Mouse (Mus musculus): ENCODE data around the gene Dph1.
"Not testable (repeated sequence)": the region's sequence is repeated elsewhere in the genome, so short reads cannot be mapped to it uniquely, and the experiment has no call there.

Dph1 gene

GRCm38 (mm10) chr11:75201721-75202120 lies 10.7 kb upstream of the Dph1 start:
- DNase-seq (ENCODE audit: low spot score) = no peak

- no peak for DNase-seq (ENCODE audit: low spot score)
Measured at GRCm38 (mm10) chr11:75200935-75201334, 9.9 kb upstream of the Dph1 start.

- DNase-seq (ENCODE audit: low spot score) = no peak
Measured at GRCm38 (mm10) chr11:75199951-75200350, 8.9 kb upstream of the Dph1 start.

GRCm38 (mm10) chr11:75198792-75199191 lies 7.8 kb upstream of the Dph1 start:
- no peak for DNase-seq (ENCODE audit: low spot score)

- DNase-seq (ENCODE audit: low spot score) = no peak
Measured at GRCm38 (mm10) chr11:75197956-75198355, 6.9 kb upstream of the Dph1 start.

- no peak for DNase-seq (ENCODE audit: low spot score)
Measured at GRCm38 (mm10) chr11:75196131-75196530, 5.1 kb upstream of the Dph1 start.

GRCm38 (mm10) chr11:75194850-75195461 lies 3.9 kb upstream of the Dph1 start:
- DNase-seq (ENCODE audit: low spot score) = no peak

GRCm38 (mm10) chr11:75194121-75194849 lies 3.2 kb upstream of the Dph1 start:
- no peak for DNase-seq (ENCODE audit: low spot score)

- DNase-seq (ENCODE audit: low spot score) = no peak
Measured at GRCm38 (mm10) chr11:75193256-75194071, 2.4 kb upstream of the Dph1 start, which contains the start of gene Rtn4rl1. Rtn4rl1 (plus strand) TSS chr11:75193783.

GRCm38 (mm10) chr11:75192336-75193214 lies 1.5 kb upstream of the Dph1 start:
- DNase-seq (ENCODE audit: low spot score) = no peak

- DNase-seq (ENCODE audit: low spot score) = no peak
Measured at GRCm38 (mm10) chr11:75191841-75192240, 800 bp upstream of the Dph1 start.

- no peak for DNase-seq (ENCODE audit: low spot score)
Measured at GRCm38 (mm10) chr11:75190371-75190724, 693 bp downstream of the Dph1 start.

GRCm38 (mm10) chr11:75189713-75190370 lies 1.2 kb downstream of the Dph1 start:
- DNase-seq (ENCODE audit: low spot score) = no peak

- no peak for DNase-seq (ENCODE audit: low spot score)
Measured at GRCm38 (mm10) chr11:75184986-75185385, 6.1 kb downstream of the Dph1 start.

GRCm38 (mm10) chr11:75184573-75184972 lies 6.5 kb downstream of the Dph1 start:
- DNase-seq (ENCODE audit: low spot score) = no peak

GRCm38 (mm10) chr11:75183917-75184570 lies 7.0 kb downstream of the Dph1 start:
- no peak for DNase-seq (ENCODE audit: low spot score)

- DNase-seq (ENCODE audit: low spot score) = peak; percentile 86
Measured at GRCm38 (mm10) chr11:75178672-75179208, 12.3 kb downstream of the Dph1 start, which contains the start of gene Ovca2. Ovca2 (minus strand) TSS chr11:75178835.

- DNase-seq (ENCODE audit: low spot score) = no peak
Measured at GRCm38 (mm10) chr11:75178011-75178410, 13.0 kb downstream of the Dph1 start.

GRCm38 (mm10) chr11:75174574-75174973 lies 16.5 kb downstream of the Dph1 start:
- DNase-seq (ENCODE audit: low spot score) = not testable (repeated sequence)

GRCm38 (mm10) chr11:75173799-75174165 lies 17.3 kb downstream of the Dph1 start:
- DNase-seq (ENCODE audit: low spot score) = no peak

Measured in left cerebral cortex, adult 11 months (tissue).